Mouse (Mus musculus): ENCODE results near the gene Cd44.

DNA sequence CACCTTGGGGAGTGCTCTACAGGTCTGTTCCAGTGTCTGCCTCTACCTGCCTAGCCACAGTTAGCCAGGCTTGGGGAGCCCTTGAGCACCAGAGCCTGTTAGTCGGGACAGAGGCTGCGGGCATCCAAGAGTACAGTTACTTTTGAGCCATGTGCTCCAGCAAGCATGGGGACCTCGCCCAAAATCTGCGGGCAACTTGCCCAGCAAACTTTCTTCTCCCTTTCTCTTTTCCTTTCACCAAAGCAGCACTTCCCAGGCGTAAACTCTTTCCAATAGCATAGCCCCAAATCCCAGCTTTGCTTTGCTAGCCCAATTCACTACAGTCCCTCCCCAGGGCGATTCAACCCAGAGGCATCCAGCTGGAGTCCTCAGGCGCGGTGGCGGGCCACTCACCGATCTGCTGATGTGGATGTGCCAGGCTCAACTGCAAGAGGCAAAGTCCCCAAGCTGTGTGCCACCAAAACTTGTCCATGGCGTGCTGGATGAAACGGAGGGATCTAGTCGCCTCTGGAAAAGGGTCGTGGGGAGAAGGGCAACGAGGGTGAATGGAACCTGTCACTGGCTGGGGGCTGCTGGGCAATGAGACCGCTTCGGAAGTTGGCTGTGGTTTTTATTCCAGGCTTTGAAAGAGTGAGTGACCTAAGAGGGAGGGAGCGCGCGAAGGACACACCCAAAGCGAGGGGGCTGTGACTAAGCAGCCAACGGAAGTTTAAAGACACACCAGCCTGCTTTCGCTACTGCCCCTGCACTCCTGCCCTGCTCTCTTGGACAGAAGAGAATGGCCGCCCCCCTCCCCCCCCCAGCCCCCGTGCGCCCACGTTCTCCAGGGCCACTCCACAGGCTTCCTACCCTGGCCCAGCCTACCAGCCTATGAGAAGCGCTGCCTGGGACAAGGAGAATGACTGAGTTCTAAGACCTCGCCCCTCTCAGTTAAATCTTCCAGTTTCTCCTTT, at the start of gene Cd44:
- TF ChIP-seq CHD2 (IDR thresholded peaks at IDR 0.05; ENCODE audit: low read depth, low read length) (no peak), MAFK (IDR thresholded peaks at IDR 0.05; ENCODE audit: insufficient read depth, low read depth, low read length) (no peak), ZNF384 (IDR thresholded peaks at IDR 0.05; ENCODE audit: low read depth, low read length) (no peak)
